Mouse (Mus musculus): Measurements from ENCODE around the gene Cyb5d2. TPM values are rescaled to one million over a fixed set of nuclear protein-coding genes. Genes with fewer than 3 reads are reported as not detected.
"Not testable (repeated sequence)": the region's sequence is repeated elsewhere in the genome, so short reads cannot be mapped to it uniquely, and the experiment has no call there.

Gene Cyb5d2
- total and polyA plus RNA-seq, 2 experiments from 2014 or later: 7.3 to 10.2 TPM

DNA sequence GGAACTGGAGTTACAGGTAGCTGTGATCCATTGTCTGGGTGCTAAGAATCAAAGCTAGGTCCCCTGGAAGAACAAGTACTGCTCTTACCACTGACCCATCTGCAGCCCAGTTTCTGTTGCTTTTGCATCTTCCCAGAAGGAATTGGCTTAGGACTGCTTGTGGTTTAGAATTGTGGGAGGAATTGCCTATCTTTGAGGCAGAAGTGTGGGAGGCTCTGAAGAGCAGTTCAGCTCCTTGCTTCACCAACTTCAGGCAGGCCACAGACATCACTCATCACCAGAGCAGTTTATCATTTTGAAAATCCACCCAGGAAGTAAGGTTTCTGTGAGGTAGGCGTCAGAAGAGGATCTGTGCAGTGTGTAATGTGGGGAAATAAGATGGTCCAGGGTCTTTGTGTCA is 56.9 kb downstream of the Cyb5d2 start:
- DNase-seq (ENCODE audit: low spot score): no peak
- Histone ChIP-seq H3K4me1 (ENCODE audit: control insufficient read depth, insufficient read depth) (peaks cover 6% of the 10 kb centered on the region; the same call in 1 of the 2 replicates), H3K4me2 (ENCODE audit: low read depth, low read length) (no peak overlapping the region), H3K36me3 (replicated peaks; ENCODE audit: control insufficient read depth, insufficient read depth, low read length) (peaks cover 59% of the 10 kb centered on the region), H3K9ac (replicated peaks; ENCODE audit: low read depth, low read length) (no peak overlapping the region), H3K4me3 (ENCODE audit: low read depth, low read length) (no peak overlapping the region), H3K9me3 (replicated peaks; ENCODE audit: control insufficient read depth, low read length) (no peaks in the 10 kb centered on the region), H3K27me3 (ENCODE audit: control insufficient read depth, insufficient read depth, low read length) (no peaks in the 10 kb centered on the region), H3K27ac (ENCODE audit: low read depth) (no peak overlapping the region)
- TF ChIP-seq CTCF (IDR thresholded peaks at IDR 0.05; ENCODE audit: low read depth) (no peak), EP300 (IDR thresholded peaks at IDR 0.05; ENCODE audit: low read depth) (no peak)
- no peak for ATAC-seq (ENCODE audit: insufficient read depth, low read depth)
- WGBS: 74% methylated on average over 1 of the region's 1 CpGs

DNA sequence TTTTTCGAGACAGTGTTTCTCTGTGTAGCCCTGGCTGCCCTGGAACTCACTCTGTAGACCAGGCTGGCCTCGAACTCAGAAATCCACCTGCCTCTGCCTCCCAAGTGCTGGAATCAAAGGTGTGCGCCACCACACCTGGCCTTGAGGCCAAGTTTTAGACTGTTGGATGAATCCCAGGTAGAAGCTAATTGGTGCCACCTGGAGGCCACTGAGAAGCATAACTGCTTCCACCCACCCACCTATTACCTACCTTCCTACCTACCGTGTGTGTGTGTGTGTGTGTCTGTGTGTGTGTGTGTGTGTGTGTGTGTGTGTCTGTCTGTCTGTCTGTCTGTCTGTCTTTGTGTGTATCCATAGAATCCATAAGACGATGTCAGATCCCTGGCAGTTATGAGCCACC is 58.4 kb downstream of the Cyb5d2 start:
- peak; percentile 37; the same call in 1 of the 2 replicates for TF ChIP-seq CTCF (IDR thresholded peaks at IDR 0.05; ENCODE audit: low read depth)
- not testable (repeated sequence) for H3K4me1 ChIP-seq (ENCODE audit: control insufficient read depth, insufficient read depth); H3K4me2 ChIP-seq (ENCODE audit: low read depth, low read length); H3K27ac ChIP-seq (ENCODE audit: low read depth); H3K4me3 ChIP-seq (ENCODE audit: low read depth, low read length); H3K9me3 ChIP-seq (replicated peaks; ENCODE audit: control insufficient read depth, low read length); ATAC-seq (ENCODE audit: insufficient read depth, low read depth); H3K27me3 ChIP-seq (ENCODE audit: control insufficient read depth, insufficient read depth, low read length); DNase-seq (ENCODE audit: low spot score); H3K9ac ChIP-seq (replicated peaks; ENCODE audit: low read depth, low read length)
- 93% methylated on average over 5 of the region's 5 CpGs for WGBS
- H3K36me3 ChIP-seq (replicated peaks; ENCODE audit: control insufficient read depth, insufficient read depth, low read length): peaks cover 56% of the 10 kb centered on the region

DNA sequence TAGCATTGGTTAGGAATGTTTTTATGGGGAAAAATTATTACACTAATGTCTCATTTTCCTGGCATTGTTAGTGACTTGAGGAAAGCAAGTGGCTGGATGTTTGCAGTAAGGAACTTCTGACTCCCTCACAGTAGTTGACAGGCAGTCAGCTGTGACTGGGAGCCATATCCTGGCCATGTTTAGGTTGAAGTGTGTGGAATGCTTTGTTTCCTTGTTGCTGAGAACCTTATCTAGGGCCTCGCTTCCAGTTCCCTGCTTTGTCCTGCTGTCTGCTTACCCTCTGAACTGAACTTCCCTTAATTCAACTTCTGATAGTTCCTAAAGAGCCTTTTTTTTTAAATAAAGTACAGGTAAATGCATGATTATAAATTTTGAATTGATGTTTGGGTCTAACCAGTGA is 59.6 kb downstream of the Cyb5d2 start:
- 6% methylated on average over 1 of the region's 1 CpGs for WGBS
- Histone ChIP-seq H3K9ac (replicated peaks; ENCODE audit: low read depth, low read length) (no peak overlapping the region), H3K27ac (ENCODE audit: low read depth) (peak overlapping the region; percentile 65), H3K36me3 (replicated peaks; ENCODE audit: control insufficient read depth, insufficient read depth, low read length) (peaks cover 58% of the 10 kb centered on the region), H3K4me3 (ENCODE audit: low read depth, low read length) (no peak overlapping the region), H3K4me1 (ENCODE audit: control insufficient read depth, insufficient read depth) (peaks cover 6% of the 10 kb centered on the region; the same call in 1 of the 2 replicates), H3K27me3 (ENCODE audit: control insufficient read depth, insufficient read depth, low read length) (no peaks in the 10 kb centered on the region), H3K9me3 (replicated peaks; ENCODE audit: control insufficient read depth, low read length) (no peaks in the 10 kb centered on the region), H3K4me2 (ENCODE audit: low read depth, low read length) (no peak overlapping the region)
- peak; percentile 78 for ATAC-seq (ENCODE audit: insufficient read depth, low read depth)
- peak; percentile 54 for DNase-seq (ENCODE audit: low spot score)
- TF ChIP-seq CTCF (IDR thresholded peaks at IDR 0.05; ENCODE audit: low read depth) (no peak), EP300 (IDR thresholded peaks at IDR 0.05; ENCODE audit: low read depth) (no peak)

DNA sequence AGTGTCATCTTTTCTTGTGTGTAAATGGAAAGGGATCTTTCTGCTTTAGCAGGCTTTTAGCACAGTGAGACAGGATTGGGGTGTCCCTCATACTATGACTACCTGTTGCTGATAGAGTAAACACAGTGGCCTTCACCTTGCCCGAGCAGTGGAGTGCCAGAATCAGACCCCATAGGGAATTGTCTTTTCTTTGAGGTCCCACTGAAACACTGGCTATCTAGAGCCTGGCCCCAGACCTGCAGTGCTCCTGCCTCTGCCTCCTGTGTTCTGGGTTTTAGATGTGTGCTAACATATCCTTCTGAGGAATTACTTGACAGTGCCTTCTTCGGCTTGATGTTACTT is 60.5 kb downstream of the Cyb5d2 start:
- ATAC-seq (ENCODE audit: insufficient read depth, low read depth) (no peak), DNase-seq (ENCODE audit: low spot score) (no peak)
- H3K9ac ChIP-seq (replicated peaks; ENCODE audit: low read depth, low read length): no peak overlapping the region
- TF ChIP-seq CTCF (IDR thresholded peaks at IDR 0.05; ENCODE audit: low read depth): no peak
- TF ChIP-seq EP300 (IDR thresholded peaks at IDR 0.05; ENCODE audit: low read depth): no peak
- peaks cover 60% of the 10 kb centered on the region for H3K36me3 ChIP-seq (replicated peaks; ENCODE audit: control insufficient read depth, insufficient read depth, low read length)
- H3K4me1 ChIP-seq (ENCODE audit: control insufficient read depth, insufficient read depth): peaks cover 6% of the 10 kb centered on the region; the same call in 1 of the 2 replicates
- 73% methylated on average over 2 of the region's 2 CpGs for WGBS
- H3K4me2 ChIP-seq (ENCODE audit: low read depth, low read length): no peak overlapping the region
- no peak overlapping the region for H3K4me3 ChIP-seq (ENCODE audit: low read depth, low read length)
- peak overlapping the region; percentile 72 for H3K27ac ChIP-seq (ENCODE audit: low read depth)
- no peaks in the 10 kb centered on the region for H3K9me3 ChIP-seq (replicated peaks; ENCODE audit: control insufficient read depth, low read length)
- H3K27me3 ChIP-seq (ENCODE audit: control insufficient read depth, insufficient read depth, low read length): no peaks in the 10 kb centered on the region

DNA sequence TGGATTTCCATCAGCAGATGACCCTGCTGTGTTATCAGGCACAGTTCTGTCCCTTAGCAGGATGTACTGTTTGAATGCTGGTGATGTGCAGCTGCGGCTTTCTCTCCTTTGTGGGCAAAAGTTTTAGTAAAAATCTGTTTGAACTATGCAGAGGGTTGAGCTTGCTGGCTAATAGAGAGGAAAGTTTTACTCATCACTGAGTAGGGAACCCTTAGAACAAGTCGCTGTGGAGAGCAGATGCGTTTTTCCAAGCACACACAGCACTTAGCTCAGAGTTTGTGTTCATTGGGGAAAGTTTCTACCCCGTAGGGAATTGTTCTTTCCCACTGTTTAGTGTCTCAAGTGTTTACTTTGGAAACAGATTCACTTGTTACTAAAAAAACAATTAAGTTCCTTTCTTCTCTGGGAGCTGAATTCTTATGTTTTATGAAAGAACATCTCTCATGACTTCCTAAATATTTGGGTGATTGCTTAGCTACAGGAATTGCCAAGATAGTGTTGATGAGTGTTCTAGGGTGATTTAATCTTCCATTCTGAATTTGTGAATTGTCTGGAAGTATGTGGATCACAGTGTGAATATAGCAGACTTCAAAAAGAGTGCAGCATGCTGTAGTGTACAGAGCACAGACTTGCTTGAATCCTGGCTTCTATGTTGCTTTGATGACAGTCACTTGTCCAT is 61.0 kb downstream of the Cyb5d2 start:
- no peaks in the 10 kb centered on the region for H3K9me3 ChIP-seq (replicated peaks; ENCODE audit: control insufficient read depth, low read length)
- peak; percentile 65; the same call in 1 of the 2 replicates for ATAC-seq (ENCODE audit: insufficient read depth, low read depth)
- peak; percentile 60 for DNase-seq (ENCODE audit: low spot score)
- WGBS: 50% methylated on average over 4 of the region's 4 CpGs
- peaks cover 61% of the 10 kb centered on the region for H3K36me3 ChIP-seq (replicated peaks; ENCODE audit: control insufficient read depth, insufficient read depth, low read length)
- H3K4me2 ChIP-seq (ENCODE audit: low read depth, low read length): no peak overlapping the region
- peaks cover 6% of the 10 kb centered on the region; the same call in 1 of the 2 replicates for H3K4me1 ChIP-seq (ENCODE audit: control insufficient read depth, insufficient read depth)
- H3K27ac ChIP-seq (ENCODE audit: low read depth): peak overlapping the region; percentile 72
- no peaks in the 10 kb centered on the region for H3K27me3 ChIP-seq (ENCODE audit: control insufficient read depth, insufficient read depth, low read length)
- H3K4me3 ChIP-seq (ENCODE audit: low read depth, low read length): no peak overlapping the region
- H3K9ac ChIP-seq (replicated peaks; ENCODE audit: low read depth, low read length): no peak overlapping the region
- TF ChIP-seq CTCF (IDR thresholded peaks at IDR 0.05; ENCODE audit: low read depth) (no peak), EP300 (IDR thresholded peaks at IDR 0.05; ENCODE audit: low read depth) (no peak)

DNA sequence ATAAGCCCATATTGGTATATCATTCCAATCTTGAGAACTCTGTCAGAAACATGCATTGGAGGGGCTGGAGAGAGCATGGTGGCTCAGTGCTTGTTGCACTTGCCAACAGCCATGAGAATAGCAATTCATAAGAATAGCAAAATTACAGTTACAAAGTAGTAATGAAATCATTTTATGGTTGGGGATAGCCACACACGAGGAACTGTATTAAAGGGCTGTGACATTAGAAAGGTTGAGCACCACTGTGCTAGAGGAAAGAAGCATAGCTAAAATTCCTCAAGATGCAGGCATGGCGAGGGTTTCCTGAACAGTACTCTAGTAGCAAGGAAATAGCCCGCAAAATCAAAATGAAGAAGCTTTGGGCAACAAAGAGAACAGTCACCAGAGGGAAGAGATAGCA is 62.2 kb downstream of the Cyb5d2 start:
- H3K27me3 ChIP-seq (ENCODE audit: control insufficient read depth, insufficient read depth, low read length): no peaks in the 10 kb centered on the region
- no peaks in the 10 kb centered on the region for H3K9me3 ChIP-seq (replicated peaks; ENCODE audit: control insufficient read depth, low read length)
- DNase-seq (ENCODE audit: low spot score) (no peak), ATAC-seq (ENCODE audit: insufficient read depth, low read depth) (no peak)
- H3K4me1 ChIP-seq (ENCODE audit: control insufficient read depth, insufficient read depth): peaks cover 6% of the 10 kb centered on the region; the same call in 1 of the 2 replicates
- H3K4me2 ChIP-seq (ENCODE audit: low read depth, low read length): no peak overlapping the region
- no peak overlapping the region for H3K4me3 ChIP-seq (ENCODE audit: low read depth, low read length)
- WGBS: 77% methylated on average over 3 of the region's 3 CpGs
- peaks cover 61% of the 10 kb centered on the region for H3K36me3 ChIP-seq (replicated peaks; ENCODE audit: control insufficient read depth, insufficient read depth, low read length)
- no peak for TF ChIP-seq EP300 (IDR thresholded peaks at IDR 0.05; ENCODE audit: low read depth)
- no peak for TF ChIP-seq CTCF (IDR thresholded peaks at IDR 0.05; ENCODE audit: low read depth)
- H3K9ac ChIP-seq (replicated peaks; ENCODE audit: low read depth, low read length): no peak overlapping the region
- H3K27ac ChIP-seq (ENCODE audit: low read depth): 0 out of 2 replicates have a peak overlapping the region, but pooled peaks have one; percentile 72

Other genes starting within 250 kb of the Cyb5d2 start
- not detected in 2 replicates for gene Spns3, start 245.6 kb downstream of the Cyb5d2 start, total RNA-seq (2014; rRNA removed; ENCODE audit: low replicate concordance)
- 0.04 TPM in 2 replicates for gene Spns3, start 245.6 kb downstream of the Cyb5d2 start, polyA plus RNA-seq (2015; fragmentation: Nextera tagmentation; extraction: Ambion mirVana)
- gene Ube2g1, start 188.9 kb downstream of the Cyb5d2 start, total RNA-seq (2014; rRNA removed; ENCODE audit: low replicate concordance): 47.5 and 51.1 TPM in 2 replicates
- gene Ube2g1, start 188.9 kb downstream of the Cyb5d2 start, polyA plus RNA-seq (2015; fragmentation: Nextera tagmentation; extraction: Ambion mirVana): 56.4 and 58.6 TPM in 2 replicates
- gene Ankfy1, start 106.1 kb downstream of the Cyb5d2 start, total RNA-seq (2014; rRNA removed; ENCODE audit: low replicate concordance): 27.4 and 31.0 TPM in 2 replicates
- 6.3 and 7.6 TPM in 2 replicates for gene Ankfy1, start 106.1 kb downstream of the Cyb5d2 start, polyA plus RNA-seq (2015; fragmentation: Nextera tagmentation; extraction: Ambion mirVana)
- 23.5 and 43.2 TPM in 2 replicates for gene Zzef1, start 84 bp upstream of the Cyb5d2 start, total RNA-seq (2014; rRNA removed; ENCODE audit: low replicate concordance)
- 5.2 and 5.3 TPM in 2 replicates for gene Zzef1, start 84 bp upstream of the Cyb5d2 start, polyA plus RNA-seq (2015; fragmentation: Nextera tagmentation; extraction: Ambion mirVana)
- gene Atp2a3, start 165.0 kb upstream of the Cyb5d2 start, total RNA-seq (2014; rRNA removed; ENCODE audit: low replicate concordance): 3.8 and 9.7 TPM in 2 replicates
- gene Atp2a3, start 165.0 kb upstream of the Cyb5d2 start, polyA plus RNA-seq (2015; fragmentation: Nextera tagmentation; extraction: Ambion mirVana): 2.6 and 3.1 TPM in 2 replicates
- 1.4 and 24.8 TPM in 2 replicates for gene P2rx1, start 203.0 kb upstream of the Cyb5d2 start, total RNA-seq (2014; rRNA removed; ENCODE audit: low replicate concordance)
- 0.71 and 1.0 TPM in 2 replicates for gene P2rx1, start 203.0 kb upstream of the Cyb5d2 start, polyA plus RNA-seq (2015; fragmentation: Nextera tagmentation; extraction: Ambion mirVana)
- 0.62 and 4.9 TPM in 2 replicates for gene Camkk1, start 222.9 kb upstream of the Cyb5d2 start, total RNA-seq (2014; rRNA removed; ENCODE audit: low replicate concordance)
- 0.68 and 1.1 TPM in 2 replicates for gene Camkk1, start 222.9 kb upstream of the Cyb5d2 start, polyA plus RNA-seq (2015; fragmentation: Nextera tagmentation; extraction: Ambion mirVana)